Mouse (Mus musculus) retina, postnatal 1 day (tissue): ENCODE measurements at regions not wholly inside any gene's neighbourhood (a gene's known extent, or its start where the extent isn't known, plus 50 kb on each side); places are given as distances from the start of the nearest gene placed in this dataset.

ENCODE experiments used
- DNase-seq: peaks from one replicate; pipeline ENCODE4 v3.0.0-alpha.2; 2012

DNA sequence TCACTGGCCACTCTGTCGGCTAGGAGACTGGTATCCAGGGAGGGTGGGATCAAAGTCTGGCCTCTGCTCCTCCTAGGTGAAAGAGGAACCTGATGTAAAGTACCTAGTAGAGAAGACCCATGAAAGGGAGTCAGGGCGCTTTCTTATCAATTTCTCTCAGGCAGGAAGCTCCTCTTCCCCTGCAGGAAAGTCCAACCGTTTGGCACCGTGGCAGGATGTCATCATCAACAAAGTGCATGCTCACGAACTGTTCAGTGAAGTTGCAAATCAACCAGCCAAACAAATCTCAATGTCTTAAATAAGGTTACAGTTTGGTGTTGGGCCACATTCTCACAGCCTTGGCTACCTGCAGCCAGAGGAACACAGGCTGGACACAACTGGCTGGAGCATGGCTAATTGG, 138.2 kb upstream of the Krr1 start:
- DNase-seq: no peak

DNA sequence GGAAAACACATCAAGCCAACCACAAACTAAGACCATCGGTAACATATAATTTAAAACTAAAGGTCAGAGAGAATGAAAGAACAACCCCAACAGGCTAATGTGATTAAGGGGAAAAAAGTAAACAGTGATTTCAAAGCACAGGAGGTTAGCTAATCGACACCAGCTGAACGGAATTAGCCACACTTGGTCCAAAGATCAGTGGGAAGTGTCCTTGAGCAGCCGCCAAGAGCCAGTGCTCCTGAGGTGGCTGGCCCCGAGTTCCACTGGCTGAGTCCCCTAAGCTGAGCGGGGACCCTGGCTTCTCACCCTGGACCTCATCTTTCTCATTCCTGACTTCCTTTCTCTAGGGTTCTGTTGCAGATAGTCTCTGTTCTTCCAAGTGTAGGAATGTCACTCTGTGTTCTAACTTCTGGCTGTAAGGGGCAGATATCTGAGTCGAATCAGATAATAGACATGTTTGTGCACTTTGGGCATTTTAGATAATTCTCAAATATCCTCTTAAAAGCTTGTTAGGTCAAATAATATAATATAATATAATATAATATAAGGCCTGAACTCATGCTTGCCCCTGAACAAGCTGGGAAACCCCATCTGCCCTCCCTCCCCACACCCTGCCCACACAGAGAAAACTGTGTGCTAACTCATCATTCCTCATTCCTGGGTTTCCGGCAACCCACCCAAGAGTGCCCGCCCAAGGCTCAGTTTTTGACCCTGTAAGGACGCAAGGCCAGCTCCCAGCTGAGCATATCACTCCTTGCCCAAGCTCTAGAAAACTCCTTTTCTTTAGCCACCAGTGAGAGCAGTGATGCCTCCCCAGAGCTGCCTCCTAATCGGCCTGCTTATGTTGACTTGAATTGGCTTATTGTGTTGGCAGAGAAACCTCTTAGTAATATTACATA, 137.3 kb upstream of the Krr1 start:
- DNase-seq: no peak

DNA sequence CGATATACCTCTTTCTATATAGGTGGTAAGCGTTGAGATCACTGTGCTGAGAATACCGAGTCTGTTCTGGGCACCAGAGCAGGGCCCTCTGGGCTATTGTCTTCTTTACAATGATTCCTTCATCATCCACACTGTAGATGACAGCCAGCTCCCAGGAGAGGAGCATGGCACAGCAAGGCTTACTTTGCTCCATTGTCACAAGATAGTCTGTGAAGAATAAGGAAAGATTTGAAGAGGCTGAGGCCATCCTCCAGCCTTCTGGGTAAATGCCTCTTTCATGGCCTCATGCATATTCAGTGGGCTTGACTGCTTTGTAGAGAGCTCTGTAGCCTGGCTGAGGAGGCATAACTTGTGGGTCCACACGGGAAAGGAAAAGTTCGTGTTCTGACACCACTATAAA, 136.3 kb upstream of the Krr1 start:
- no peak for DNase-seq

DNA sequence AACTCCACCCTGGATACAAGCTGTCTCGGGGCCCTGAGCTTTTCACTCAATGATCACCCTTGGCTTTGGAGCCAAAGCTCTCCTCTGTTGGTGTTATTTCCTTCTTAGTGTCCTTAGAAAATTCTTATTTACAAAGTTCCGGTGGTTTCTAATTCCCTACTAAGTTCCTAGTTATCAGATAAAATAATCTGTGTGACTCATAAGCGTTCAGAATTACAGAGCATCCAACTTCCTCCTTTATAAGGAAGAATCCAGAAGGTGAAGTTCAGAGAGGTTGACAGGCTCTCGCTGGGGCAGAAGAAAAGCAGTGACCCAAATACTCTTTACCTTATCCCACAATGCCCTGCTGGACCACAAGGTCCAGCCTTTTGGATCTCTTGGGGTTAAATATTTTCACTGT, 135.7 kb upstream of the Krr1 start:
- no peak for DNase-seq

DNA sequence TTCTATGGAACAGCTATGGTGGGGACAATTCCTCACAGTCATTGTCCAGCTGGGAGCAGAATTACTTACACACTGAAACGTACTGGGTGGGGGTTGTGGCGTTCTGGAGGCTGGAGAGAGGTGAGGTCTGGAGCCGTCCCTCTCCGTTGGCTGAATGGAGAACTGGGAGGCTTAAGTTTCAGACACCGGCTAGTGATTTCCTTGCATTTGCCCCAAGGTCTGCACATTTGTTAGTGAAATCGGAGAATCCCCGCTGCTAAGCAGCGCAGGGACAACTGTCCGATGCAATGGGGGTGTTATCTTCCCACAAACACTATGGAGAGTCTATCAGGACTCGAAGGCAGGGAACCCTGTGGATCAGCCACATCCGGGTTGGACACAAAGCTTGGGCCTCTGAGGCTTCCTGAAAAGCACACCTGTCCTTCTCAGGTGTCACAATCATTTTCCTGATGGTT, 130.1 kb upstream of the Krr1 start:
- DNase-seq: no peak

DNA sequence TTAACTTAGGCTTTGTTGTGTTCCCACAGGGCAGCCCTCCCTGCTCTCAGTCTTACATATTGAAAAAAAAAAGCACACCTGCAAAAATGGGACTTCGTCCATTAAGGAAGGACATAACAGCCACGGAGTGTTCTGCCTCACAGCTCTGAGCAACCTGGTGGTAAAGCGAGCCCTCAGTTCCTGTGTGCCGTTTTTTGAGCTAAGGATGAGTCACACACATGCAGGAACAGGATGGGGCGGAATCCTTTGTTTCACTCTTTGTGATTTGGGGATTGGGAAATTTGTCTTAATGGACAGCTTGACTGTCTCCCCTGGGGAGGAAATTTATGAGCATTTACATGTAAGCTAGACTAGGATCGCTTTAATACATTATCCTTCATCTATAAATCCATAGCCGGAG, 129.6 kb upstream of the Krr1 start:
- DNase-seq: no peak

DNA sequence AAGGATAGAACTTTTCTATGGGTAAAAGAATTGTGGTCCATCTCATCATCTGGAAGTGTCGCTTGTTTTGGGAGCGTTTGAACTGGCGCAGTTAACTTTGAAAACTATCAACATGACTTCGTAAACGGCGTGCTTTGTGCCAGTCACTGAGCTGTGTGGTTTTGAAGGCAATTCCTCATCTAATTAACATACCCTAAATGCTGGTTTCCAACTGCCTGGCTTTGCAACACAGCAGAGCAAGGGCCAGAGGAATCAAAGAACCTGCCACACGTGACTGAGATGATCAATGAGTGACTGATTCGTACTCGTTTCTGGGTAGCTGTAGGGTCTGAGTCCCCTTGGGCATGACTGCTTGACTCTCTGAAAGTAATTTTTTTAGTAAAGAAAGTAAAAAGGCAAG, 129.2 kb upstream of the Krr1 start:
- DNase-seq: no peak

DNA sequence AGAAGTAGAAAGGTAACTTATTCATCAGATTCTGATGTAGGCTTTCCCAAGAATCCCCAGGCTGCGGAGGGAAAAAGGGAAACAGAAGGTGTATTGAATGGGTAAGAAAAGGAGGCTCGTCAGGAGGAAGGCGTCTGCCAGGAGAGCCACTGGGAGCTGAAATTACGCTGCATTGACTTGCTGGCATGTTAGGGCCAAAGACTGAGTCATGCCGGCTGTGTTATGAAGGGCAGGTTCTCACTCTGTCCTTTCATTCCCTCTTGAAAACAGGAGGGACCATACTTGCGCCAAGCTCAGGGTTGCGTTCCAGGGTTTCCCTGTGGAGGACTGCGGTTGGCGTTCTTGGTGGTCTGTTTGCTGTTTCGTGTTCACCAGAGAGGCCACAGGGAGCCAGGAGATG, 128.3 kb upstream of the Krr1 start:
- no peak for DNase-seq

DNA sequence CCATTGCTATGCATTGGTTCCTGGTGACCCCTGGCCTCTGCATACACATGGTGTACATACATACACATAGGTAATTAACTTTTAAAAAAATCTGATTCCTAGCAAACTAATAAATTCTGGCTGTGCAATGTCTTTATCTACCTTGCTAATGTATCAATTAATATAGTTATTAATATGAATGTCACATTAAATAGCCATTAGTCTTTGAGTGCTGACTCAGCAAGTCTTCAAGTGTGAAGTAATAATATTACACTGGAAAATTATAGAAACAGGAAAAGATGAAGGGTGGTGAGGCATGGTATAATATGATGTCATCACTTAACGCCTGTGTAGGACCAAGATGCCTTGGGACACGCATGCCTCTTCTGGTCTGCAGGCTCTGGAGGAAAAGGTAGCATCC, 126.5 kb upstream of the Krr1 start:
- no peak for DNase-seq

DNA sequence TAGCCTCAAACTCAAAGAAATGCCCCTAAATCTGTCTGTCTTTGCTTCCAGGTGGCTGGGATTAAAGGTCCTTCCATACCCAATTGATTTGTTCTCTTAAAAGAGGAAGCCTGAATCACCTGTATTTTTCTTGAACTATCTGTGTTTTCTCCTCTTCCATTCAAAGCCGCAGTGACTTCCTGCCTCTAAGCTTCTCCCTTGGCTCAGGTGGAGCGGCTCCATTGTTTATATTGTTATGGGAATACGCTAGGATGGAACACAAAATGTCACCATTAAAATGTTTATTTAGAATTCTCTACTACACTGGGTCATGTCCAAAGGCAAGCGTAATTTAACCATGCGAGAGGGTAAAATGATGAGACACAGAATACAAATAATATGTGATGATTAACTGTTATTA, 118.2 kb upstream of the Krr1 start:
- no peak for DNase-seq

DNA sequence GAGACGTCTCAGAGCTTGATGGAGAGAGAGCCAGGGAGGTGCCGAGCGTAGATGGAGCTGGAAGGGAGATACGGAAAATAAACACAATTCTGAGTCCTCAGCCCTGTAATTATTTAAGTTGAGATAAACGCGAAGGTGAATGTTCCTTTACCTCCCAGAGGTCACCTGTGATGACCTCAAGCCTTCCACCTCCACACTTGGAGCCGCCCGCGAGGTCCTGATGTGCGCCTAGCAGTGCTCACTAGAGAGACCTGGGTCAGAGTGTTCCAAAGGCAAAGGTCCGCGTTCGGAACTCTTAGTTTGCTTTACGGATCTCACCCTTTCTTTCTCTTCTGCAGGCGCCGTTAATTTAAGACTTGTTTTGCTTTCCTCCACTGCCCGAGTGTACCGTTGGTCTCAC, 117.0 kb upstream of the Krr1 start:
- no peak for DNase-seq

DNA sequence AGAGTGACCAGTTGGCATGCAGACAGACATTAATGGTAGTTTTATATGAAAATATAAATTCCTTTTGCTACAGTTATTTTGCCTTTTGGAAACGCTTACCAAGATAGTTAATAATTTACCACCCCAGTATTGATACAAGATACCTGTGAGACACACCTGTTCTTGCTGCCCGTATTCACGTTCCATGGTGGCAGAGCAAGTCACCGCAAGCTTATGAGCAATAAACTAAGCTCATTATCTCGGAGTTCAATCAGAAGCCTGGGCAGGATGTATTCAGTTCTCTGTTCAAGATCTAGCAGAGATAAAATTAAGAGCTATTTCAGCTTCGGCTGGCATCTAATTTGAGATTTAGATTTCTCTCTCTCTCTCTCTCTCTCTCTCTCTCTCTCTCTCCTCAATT, 114.1 kb upstream of the Krr1 start:
- no peak for DNase-seq

DNA sequence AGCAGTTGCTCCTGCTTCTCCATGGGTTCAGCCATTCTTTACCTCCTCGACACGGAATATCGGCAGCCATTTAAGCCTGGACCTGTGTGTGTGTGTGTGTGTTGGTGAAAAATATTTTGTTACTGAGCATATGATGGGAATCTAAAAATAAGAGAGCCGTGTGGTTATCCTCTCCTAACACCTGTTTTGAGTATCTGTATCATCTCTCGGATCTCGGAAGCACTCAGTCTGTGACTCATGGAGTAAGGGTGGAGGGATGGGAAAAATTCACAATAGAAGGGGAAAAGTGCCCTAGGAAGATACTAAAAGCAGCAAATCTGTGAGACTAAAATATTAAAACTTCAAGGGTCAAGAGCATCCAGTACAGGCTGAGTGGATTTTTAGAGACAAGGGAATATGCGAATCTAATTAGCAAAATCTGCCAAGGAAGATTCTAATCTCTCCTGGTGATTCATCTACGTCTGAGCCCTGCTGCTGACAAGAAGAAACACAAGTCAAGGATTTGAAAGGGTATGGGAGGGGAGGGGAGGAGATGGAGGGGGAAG, 107.1 kb upstream of the Krr1 start:
- no peak for DNase-seq

DNA sequence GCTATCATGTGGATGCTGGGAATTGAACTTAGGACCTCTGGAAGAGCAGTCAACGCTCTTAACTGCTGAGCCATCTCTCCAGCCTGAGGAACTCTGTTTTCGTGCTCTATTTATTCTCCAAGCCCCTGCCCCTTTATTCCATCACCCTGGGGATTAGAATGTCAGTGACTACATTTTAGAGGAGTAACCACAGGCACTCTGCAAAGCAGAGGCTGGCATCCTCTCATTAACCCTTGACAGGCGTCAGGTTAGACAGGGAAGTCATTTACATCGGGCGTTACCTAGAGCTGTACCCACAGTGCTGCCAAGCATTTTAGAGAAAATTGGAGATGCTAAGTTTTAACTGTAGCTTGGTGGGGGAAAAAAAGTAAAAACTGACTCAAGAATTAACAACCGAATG, 105.4 kb upstream of the Krr1 start:
- peak; percentile 39 for DNase-seq

DNA sequence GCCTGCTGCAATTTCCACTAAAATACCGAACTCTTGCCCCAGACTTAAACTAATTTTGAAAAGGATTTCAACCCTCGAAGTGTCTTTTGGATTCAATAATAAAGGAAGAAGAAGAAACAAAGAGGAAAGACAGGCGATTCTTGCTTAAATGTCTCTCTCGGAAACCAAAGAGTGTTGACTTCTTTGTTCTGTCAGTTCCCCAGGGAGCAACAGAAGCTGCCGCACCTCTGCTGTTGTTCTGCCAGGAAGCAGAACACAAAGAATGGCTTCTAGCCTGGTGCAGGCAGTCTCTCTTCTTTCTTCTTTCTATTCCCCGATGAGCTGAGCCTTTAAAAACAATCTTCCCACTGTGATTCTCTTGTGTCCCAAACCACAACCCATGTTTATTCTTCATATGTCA, 104.9 kb upstream of the Krr1 start:
- DNase-seq: peak; percentile 21

DNA sequence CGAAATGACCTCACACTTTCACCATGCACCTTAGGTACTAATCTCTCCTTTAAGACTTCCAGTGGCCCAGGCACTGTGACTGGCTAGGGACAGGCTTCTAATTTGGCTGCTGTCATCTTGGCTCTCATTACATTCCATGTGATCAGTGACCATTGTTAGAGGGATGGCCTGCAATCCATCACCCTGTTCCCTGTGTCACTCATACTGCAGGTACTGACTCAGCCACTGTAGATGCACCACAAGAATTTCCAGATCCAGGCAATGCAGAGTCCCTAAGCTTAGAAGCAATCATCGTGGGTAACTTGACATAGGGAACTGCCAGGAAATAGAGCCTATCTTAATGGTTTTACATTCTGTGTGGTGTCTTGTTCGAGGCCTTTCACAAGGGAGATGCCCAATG, 92.1 kb upstream of the Krr1 start:
- no peak for DNase-seq

DNA sequence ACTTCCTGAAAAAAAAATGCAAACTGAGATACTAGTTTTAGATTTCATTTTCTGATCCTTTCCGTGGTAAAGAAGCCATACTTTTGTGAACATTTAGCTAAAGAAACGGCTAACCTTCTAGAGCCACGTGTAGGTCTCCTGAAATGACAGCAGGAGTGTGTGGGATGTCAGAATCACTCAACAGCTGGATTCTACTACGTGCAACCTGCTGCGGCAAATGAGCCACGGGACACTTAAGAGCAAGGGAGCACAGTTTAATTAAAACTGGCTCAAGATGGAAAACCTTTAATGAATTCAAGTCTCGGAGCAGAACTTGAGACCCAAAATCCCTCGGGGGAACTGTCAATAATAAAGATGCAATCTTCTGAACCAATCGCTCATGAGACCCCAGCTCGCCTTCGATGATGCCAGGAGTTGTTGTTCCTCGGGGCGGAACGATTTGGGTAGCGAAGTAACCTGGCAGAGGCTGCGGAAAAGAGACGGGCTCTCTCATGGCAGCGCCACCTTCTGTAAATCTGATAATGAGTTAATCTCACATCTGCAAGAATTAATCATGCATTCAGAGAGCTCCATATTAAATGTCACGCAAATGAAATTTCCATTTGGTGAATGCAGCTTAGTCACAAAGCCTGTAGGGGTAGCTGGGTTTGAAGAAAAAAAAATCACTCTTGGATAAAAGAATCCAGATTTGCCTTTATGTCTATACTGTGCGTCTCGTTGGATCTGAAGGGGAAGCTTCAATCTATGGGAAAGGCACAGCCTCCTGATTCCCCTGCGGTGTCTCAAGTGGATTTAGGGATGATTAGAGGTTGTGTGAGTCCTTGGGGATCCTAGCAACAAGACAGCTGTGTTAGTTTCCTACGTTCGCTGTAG, 90.9 kb upstream of the Krr1 start:
- peak; percentile 44 for DNase-seq

DNA sequence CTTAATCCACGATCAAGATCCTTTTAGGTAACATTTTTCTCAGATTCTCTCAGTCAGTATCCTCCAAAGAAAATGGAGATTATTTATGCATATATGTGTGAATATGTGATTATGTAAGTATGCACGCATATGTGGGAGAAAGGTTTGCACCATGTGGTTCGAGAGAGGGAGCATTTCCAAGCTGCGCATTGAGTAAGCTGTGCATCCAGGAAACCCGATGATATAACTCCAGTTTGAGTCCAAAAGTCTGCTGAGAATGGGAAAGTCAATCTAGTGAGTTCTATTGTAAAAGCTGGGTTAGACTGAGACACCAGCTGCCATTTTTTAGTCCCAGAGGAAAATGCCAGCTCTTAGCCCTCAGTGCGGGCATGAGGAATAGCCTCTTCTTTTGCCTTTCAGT, 89.9 kb upstream of the Krr1 start:
- DNase-seq: no peak

DNA sequence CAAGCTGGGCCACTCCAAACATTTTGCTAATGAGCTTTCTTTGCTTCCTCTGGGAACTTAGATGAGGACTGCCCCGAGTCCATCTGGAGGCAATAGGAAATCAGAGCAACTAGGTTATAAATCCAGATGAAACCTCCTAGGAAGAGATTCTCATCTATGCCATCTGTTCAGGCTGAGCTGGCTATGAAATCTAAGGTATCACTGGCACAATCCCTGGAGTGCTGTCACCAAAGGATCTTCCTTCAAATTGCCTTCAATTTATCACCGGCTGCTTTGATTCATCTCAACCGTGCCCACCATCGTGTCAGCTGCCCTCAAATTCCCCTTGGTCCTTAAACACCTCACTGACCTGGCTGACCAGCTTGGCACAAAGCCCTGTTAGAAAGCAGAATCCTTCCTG, 87.8 kb upstream of the Krr1 start:
- no peak for DNase-seq

DNA sequence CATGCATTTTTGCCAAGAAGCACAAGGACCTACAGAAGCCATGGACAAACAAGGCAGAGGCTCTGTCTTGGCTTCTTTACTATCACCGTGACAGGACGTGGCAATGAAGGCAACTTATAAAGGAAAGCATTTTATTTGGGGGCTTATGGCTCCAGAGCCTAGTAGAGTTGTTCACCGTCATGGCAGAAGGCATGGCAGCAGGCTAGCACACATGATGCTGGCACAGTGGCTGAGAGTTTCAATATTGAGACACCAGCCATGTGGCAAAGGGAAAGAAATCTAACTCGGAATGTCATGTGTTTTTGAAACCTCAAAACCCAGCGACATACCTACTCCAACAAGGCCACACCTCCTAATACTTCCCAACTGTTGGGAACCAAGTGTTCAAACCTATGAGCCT, 83.4 kb upstream of the Krr1 start:
- DNase-seq: no peak

DNA sequence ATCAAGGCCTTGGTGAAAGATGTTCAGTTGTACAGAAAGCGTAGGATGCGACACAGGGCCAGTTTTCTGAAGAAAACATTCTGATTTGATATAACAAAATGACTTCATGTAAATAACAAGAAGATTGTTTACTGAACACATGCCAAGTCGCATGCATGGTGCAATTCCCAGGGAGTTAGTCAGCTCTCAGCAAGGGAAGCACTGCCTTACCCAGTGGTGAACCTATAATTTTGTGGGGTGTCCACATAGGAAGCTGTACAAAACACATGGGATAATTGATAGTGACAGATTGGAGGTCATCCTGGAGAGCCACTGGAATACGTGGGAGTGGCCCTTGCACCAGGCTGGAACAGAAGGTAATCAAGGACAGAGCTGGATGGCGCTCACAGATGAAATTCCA, 79.0 kb upstream of the Krr1 start:
- no peak for DNase-seq

DNA sequence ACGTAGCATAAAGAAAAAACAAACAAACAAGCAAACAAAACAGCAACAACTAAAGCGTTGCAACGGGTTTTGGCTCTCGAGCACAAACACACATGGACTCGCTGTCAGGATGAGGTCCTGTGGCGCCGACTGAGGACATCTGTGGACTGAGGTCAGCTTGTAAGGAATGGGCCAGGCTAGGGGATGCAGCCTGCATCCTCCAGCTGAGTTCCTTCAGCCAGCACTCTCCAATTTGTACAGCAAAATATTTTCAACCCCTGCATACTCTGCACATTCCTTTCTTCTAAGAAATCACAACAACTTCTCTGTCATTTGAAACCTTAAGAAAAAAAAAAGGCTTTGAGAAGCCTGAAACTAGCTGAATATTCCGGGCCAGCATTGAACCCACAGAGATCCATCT, 78.5 kb upstream of the Krr1 start:
- no peak for DNase-seq

DNA sequence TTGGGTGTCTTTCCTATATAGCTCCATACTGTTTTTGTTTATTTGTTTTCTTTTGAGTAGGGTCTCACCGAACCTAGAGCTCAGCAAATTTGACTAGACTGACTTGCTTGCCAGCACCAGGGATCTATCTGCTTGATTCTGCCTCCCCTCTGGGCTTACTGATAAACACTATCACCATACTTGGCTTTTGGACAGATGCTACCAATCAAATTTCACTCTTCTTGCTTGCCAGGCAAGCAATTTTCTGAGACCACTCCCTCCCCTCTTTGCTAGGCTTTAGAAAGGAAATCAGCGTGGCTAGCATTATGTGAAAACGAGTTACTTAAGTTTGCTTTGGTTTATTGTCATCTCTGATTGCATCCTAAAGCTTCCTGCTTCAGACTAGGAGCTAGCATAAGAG, 75.1 kb upstream of the Krr1 start:
- DNase-seq: no peak
